Mouse (Mus musculus): Measurements from ENCODE around the gene Mip. TPM values are rescaled to one million over a fixed set of nuclear protein-coding genes. Genes with fewer than 3 reads are reported as not detected.

Mip gene
- polyA plus RNA-seq, 1 experiment from 2014 or later, result 0.21 TPM

- no peak for ATAC-seq (ENCODE audit: low FRiP score)
- H3K27ac ChIP-seq, result no peak overlapping the region
Observed at GRCm38 (mm10) chr10:128280943-128281342, 55.3 kb downstream of the Mip start.

More at GRCm38 (mm10) chr10:128280943-128281342, 55.3 kb downstream of the Mip start:
- WGBS, result 91% methylated on average over 6 of the region's 6 CpGs
- Histone ChIP-seq H3K4me2 (no peak overlapping the region), H3K27me3 (no peaks in the 10 kb centered on the region), H3K4me1 (replicated peaks) (no peaks in the 10 kb centered on the region), H3K36me3 (peaks cover 91% of the 10 kb centered on the region), H3K9ac (no peak overlapping the region), H3K4me3 (no peak overlapping the region), H3K9me3 (no peaks in the 10 kb centered on the region)

Other genes starting within 250 kb of the Mip start
- not detected in 2 replicates for gene Hsd17b6, start 218.2 kb upstream of the Mip start, polyA plus RNA-seq (2015; fragmentation: Nextera tagmentation; extraction: Ambion mirVana)
- 33.9 and 39.4 TPM in 2 replicates for gene Prim1, start 210.7 kb upstream of the Mip start, polyA plus RNA-seq (2015; fragmentation: Nextera tagmentation; extraction: Ambion mirVana)
- 609 and 615 TPM in 2 replicates for gene Naca, start 190.3 kb upstream of the Mip start, polyA plus RNA-seq (2015; fragmentation: Nextera tagmentation; extraction: Ambion mirVana)
- gene Ptges3, start 166.9 kb upstream of the Mip start, polyA plus RNA-seq (2015; fragmentation: Nextera tagmentation; extraction: Ambion mirVana), result 440 and 454 TPM in 2 replicates
- 2,105 and 2,130 TPM in 2 replicates for gene Atp5b, start 142.6 kb upstream of the Mip start, polyA plus RNA-seq (2015; fragmentation: Nextera tagmentation; extraction: Ambion mirVana)
- 12.6 and 13.4 TPM in 2 replicates for gene Baz2a, start 134.3 kb upstream of the Mip start, polyA plus RNA-seq (2015; fragmentation: Nextera tagmentation; extraction: Ambion mirVana)
- 11.1 and 13.1 TPM in 2 replicates for gene Rbms2, start 45.5 kb upstream of the Mip start, polyA plus RNA-seq (2015; fragmentation: Nextera tagmentation; extraction: Ambion mirVana)
- gene Gls2, start 31.4 kb upstream of the Mip start, polyA plus RNA-seq (2015; fragmentation: Nextera tagmentation; extraction: Ambion mirVana), result 0.75 and 1.3 TPM in 2 replicates
- 19.6 and 21.7 TPM in 2 replicates for gene Spryd4, start 14.0 kb upstream of the Mip start, polyA plus RNA-seq (2015; fragmentation: Nextera tagmentation; extraction: Ambion mirVana)
- 24.6 and 29.5 TPM in 2 replicates for gene Timeless, start 6.2 kb downstream of the Mip start, polyA plus RNA-seq (2015; fragmentation: Nextera tagmentation; extraction: Ambion mirVana)
- gene Apon, start 28.3 kb downstream of the Mip start, polyA plus RNA-seq (2015; fragmentation: Nextera tagmentation; extraction: Ambion mirVana), result 0.18 and 0.27 TPM in 2 replicates
- not detected in 2 replicates for gene Apof, start 42.8 kb downstream of the Mip start, polyA plus RNA-seq (2015; fragmentation: Nextera tagmentation; extraction: Ambion mirVana)
- 21.4 and 22.6 TPM in 2 replicates for gene Stat2, start 44.7 kb downstream of the Mip start, polyA plus RNA-seq (2015; fragmentation: Nextera tagmentation; extraction: Ambion mirVana)
- gene Il23a, start 72.9 kb downstream of the Mip start, polyA plus RNA-seq (2015; fragmentation: Nextera tagmentation; extraction: Ambion mirVana), result 0.10 TPM in 1 of 2 replicates, not detected in the other
- gene Pan2, start 77.5 kb downstream of the Mip start, polyA plus RNA-seq (2015; fragmentation: Nextera tagmentation; extraction: Ambion mirVana), result 25.3 and 25.8 TPM in 2 replicates
- gene Cnpy2, start 96.6 kb downstream of the Mip start, polyA plus RNA-seq (2015; fragmentation: Nextera tagmentation; extraction: Ambion mirVana), result 227 and 228 TPM in 2 replicates
- gene Cs, start 111.9 kb downstream of the Mip start, polyA plus RNA-seq (2015; fragmentation: Nextera tagmentation; extraction: Ambion mirVana), result 232 and 235 TPM in 2 replicates
- gene Coq10a, start 143.2 kb downstream of the Mip start, polyA plus RNA-seq (2015; fragmentation: Nextera tagmentation; extraction: Ambion mirVana), result 31.1 and 37.6 TPM in 2 replicates
- gene Ankrd52, start 151.3 kb downstream of the Mip start, polyA plus RNA-seq (2015; fragmentation: Nextera tagmentation; extraction: Ambion mirVana), result 11.7 and 12.9 TPM in 2 replicates
- gene Slc39a5, start 175.4 kb downstream of the Mip start, polyA plus RNA-seq (2015; fragmentation: Nextera tagmentation; extraction: Ambion mirVana), result not detected in 2 replicates
- gene Nabp2, start 185.7 kb downstream of the Mip start, polyA plus RNA-seq (2015; fragmentation: Nextera tagmentation; extraction: Ambion mirVana), result 126 and 139 TPM in 2 replicates
- gene Rnf41, start 185.8 kb downstream of the Mip start, polyA plus RNA-seq (2015; fragmentation: Nextera tagmentation; extraction: Ambion mirVana), result 81.9 and 83.8 TPM in 2 replicates
- 195 and 196 TPM in 2 replicates for gene Smarcc2, start 233.4 kb downstream of the Mip start, polyA plus RNA-seq (2015; fragmentation: Nextera tagmentation; extraction: Ambion mirVana)